Comparison of ENCODE assay signal across 28 mouse cellular contexts in genomic region chr13:93902126-93902525, GRCm38 (mm10).
DNase-seq lines count a peak whose midpoint lies in the region; ATAC-seq lines count a peak whose summit lies in the region.
"Had no signal": no experiment of that assay in that cellular context is flagged by ENCODE, and none has a peak within 500 bp of the region (broad histone marks: within the 10 kb centered on the region; RNA-seq: fewer than 3 reads in every experiment).

No protein-coding gene starts in this region.

- H3K36me3 ChIP-seq in heart, embryonic 10.5 days = no peaks in the 10 kb centered on the region
- no peaks in the 10 kb centered on the region for H3K36me3 ChIP-seq in liver, embryonic 11.5 days (ENCODE audit: control insufficient read depth, insufficient read depth, low read length)
- H3K36me3 ChIP-seq: forebrain, embryonic 10.5 days; G1E; heart, embryonic 12.5 days; heart, embryonic 15.5 days; hindbrain, embryonic 10.5 days; hindbrain, embryonic 13.5 days had no signal

- DNase-seq in adrenal gland, adult 2 months = peak; percentile 49
- DNase-seq in adrenal gland, postnatal 4 days (ENCODE audit: low spot score in 2 of 2) = no peak
- DNase-seq in heart, embryonic 10.5 days (ENCODE audit: low spot score) = no peak
- DNase-seq in heart, adult 8-10 months (ENCODE audit: low spot score) = no peak
- DNase-seq in liver, embryonic 11.5 days (ENCODE audit: low spot score) = peak; percentile 12
- DNase-seq in liver = no peak
- DNase-seq: adrenal gland, postnatal 14 days; B cell, adult 2 months; cerebellum, adult 18-20 months; cerebellum, adult 9-10 months; cerebellum, postnatal 14 days; gastrocnemius, postnatal 10 days; gastrocnemius, postnatal 36 days; heart, adult 2 months; heart, postnatal 10 days; heart, postnatal 36 days; kidney, adult 8-10 months had no signal

- peak overlapping the region; percentile 16; the same call in 1 of the 2 replicates for H3K27ac ChIP-seq in heart, embryonic 10.5 days
- no peak overlapping the region for H3K27ac ChIP-seq in liver, embryonic 11.5 days (ENCODE audit: low read depth, low read length)
- H3K27ac ChIP-seq: forebrain, embryonic 10.5 days; heart, adult 2 months; heart, embryonic 15.5 days; hindbrain, embryonic 10.5 days; hindbrain, embryonic 13.5 days had no signal

- no peak overlapping the region for H3K4me3 ChIP-seq in heart, embryonic 10.5 days
- no peak overlapping the region for H3K4me3 ChIP-seq in liver, embryonic 11.5 days (ENCODE audit: low read depth, low read length)
- H3K4me3 ChIP-seq: forebrain, embryonic 10.5 days; heart, adult 2 months; heart, embryonic 12.5 days; heart, embryonic 15.5 days; hindbrain, embryonic 10.5 days; hindbrain, embryonic 13.5 days had no signal

- no peak overlapping the region for H3K4me2 ChIP-seq in liver, embryonic 11.5 days
- H3K4me2 ChIP-seq: heart, embryonic 12.5 days; heart, embryonic 15.5 days; hindbrain, embryonic 13.5 days had no signal

- WGBS in heart, embryonic 10.5 days = 76% methylated on average over 2 of the region's 2 CpGs
- WGBS in liver, embryonic 11.5 days = 80% methylated on average over 2 of the region's 2 CpGs

- H3K4me1 ChIP-seq in heart, embryonic 10.5 days = peaks cover 23% of the 10 kb centered on the region
- H3K4me1 ChIP-seq in liver, embryonic 11.5 days (replicated peaks; ENCODE audit: control insufficient read depth, insufficient read depth, low read length) = no peaks in the 10 kb centered on the region

- H3K27me3 ChIP-seq in heart, embryonic 10.5 days (ENCODE audit: insufficient read depth, poor library complexity, severe bottlenecking) = no peaks in the 10 kb centered on the region
- H3K27me3 ChIP-seq in liver, embryonic 11.5 days (replicated peaks; ENCODE audit: control insufficient read depth, insufficient read depth, low read length) = no peaks in the 10 kb centered on the region
- H3K27me3 ChIP-seq: CH12.LX; heart, embryonic 12.5 days; heart, embryonic 15.5 days; hindbrain, embryonic 13.5 days; Patski had no signal

- no peaks in the 10 kb centered on the region for H3K9me3 ChIP-seq in heart, embryonic 10.5 days
- H3K9me3 ChIP-seq in liver, embryonic 11.5 days (ENCODE audit: control insufficient read depth, low read length) = no peaks in the 10 kb centered on the region
- H3K9me3 ChIP-seq: forebrain, embryonic 10.5 days; G1E; heart, embryonic 12.5 days; heart, embryonic 15.5 days; hindbrain, embryonic 10.5 days; hindbrain, embryonic 13.5 days had no signal

- H3K9ac ChIP-seq in liver, embryonic 11.5 days (ENCODE audit: low read depth, low read length) = no peak overlapping the region
- H3K9ac ChIP-seq: heart, embryonic 12.5 days; heart, embryonic 15.5 days; hindbrain, embryonic 13.5 days had no signal

- ATAC-seq in liver, embryonic 11.5 days (replicated peaks; ENCODE audit: low FRiP score) = no peak
- ATAC-seq: forebrain, embryonic 14.5 days; hindbrain, embryonic 16.5 days; intestine, postnatal 0 days; Patski had no signal

Comparison
In these comparisons a context has a peak if more than half of its experiments do, and no peak if none do; other contexts are left out.
1. DNase-seq: peak in adrenal gland, adult 2 months (single experiment) and liver, embryonic 11.5 days (single experiment); none in adrenal gland, postnatal 4 days (0 of 2), heart, embryonic 10.5 days (single experiment), heart, adult 8-10 months (single experiment) and liver (single experiment).